Mouse (Mus musculus) liver, postnatal 0 days (tissue): Measurements from ENCODE around the gene Kat6b.

Experiments used
- CTCF ChIP-seq: sonication (generic); IDR thresholded peaks from 2 replicates; pipeline ENCODE4 v1.5.1; 2016; ENCODE audit warnings: antibody characterized with exemption, low read depth
- EP300 ChIP-seq: IDR thresholded peaks from 2 replicates; pipeline ENCODE4 v1.6.1; 2016; ENCODE audit warnings: antibody characterized with exemption, low read depth, mild to moderate bottlenecking

GRCm38 (mm10) chr14:21559447-21559846, 78.2 kb downstream of the Kat6b start:
- TF ChIP-seq EP300 (0 out of 2 replicates have a peak, but pooled peaks have one; percentile 11), CTCF (no peak)
